Mouse (Mus musculus): ENCODE data around the gene Ppip5k2. TPM values are rescaled to one million over a fixed set of nuclear protein-coding genes. Genes with fewer than 3 reads are reported as not detected.
"Not testable (repeated sequence)": the region's sequence is repeated elsewhere in the genome, so short reads cannot be mapped to it uniquely, and the experiment has no call there.

Gene Ppip5k2
- polyA plus RNA-seq, 1 experiment from 2014 or later = 47.8 TPM

DNA sequence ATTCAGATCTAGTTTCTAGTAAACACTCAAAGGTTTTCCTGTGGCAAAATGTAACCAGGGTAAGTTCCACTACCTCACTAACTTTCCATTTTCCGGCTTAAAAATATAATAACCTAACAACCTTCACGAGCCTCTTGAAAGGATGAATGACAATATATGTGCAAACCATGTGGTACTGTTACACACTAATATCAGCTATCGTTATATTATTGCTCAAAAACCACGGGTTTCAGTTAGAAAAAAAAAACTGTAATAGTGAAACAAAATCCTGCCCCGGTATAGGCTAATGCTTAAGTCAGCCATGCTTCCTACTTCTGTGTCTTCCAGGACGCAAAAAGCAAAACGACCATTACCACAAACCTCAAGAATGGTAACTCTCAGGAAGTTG is 1.3 kb downstream of the Ppip5k2 start:
- Histone ChIP-seq H3K9me3 (ENCODE audit: control insufficient read depth, low read depth, low read length) (no peaks in the 10 kb centered on the region), H3K27me3 (ENCODE audit: control insufficient read depth, insufficient read depth, low read length) (no peaks in the 10 kb centered on the region), H3K4me3 (ENCODE audit: low read depth, low read length) (peak overlapping the region; percentile 89), H3K27ac (ENCODE audit: low read length) (peak overlapping the region; percentile 76; the same call in 1 of the 2 replicates), H3K36me3 (ENCODE audit: control insufficient read depth, insufficient read depth, low read length) (no peaks in the 10 kb centered on the region), H3K9ac (replicated peaks; ENCODE audit: low read depth, low read length) (peak overlapping the region; percentile 66), H3K4me2 (replicated peaks; ENCODE audit: low read depth, low read length) (peak overlapping the region; percentile 77), H3K4me1 (ENCODE audit: control insufficient read depth, insufficient read depth, low read length) (peaks cover 15% of the 10 kb centered on the region)
- ATAC-seq (ENCODE audit: insufficient number of reproducible peaks, insufficient read depth, low FRiP score, low read depth) = no peak
- 9% methylated on average over 7 of the region's 7 CpGs for WGBS

- ATAC-seq (ENCODE audit: insufficient number of reproducible peaks, insufficient read depth, low FRiP score, low read depth) = no peak
- H3K4me2 ChIP-seq (replicated peaks; ENCODE audit: low read depth, low read length) = peak overlapping the region; percentile 77
- H3K4me1 ChIP-seq (ENCODE audit: control insufficient read depth, insufficient read depth, low read length) = peaks cover 15% of the 10 kb centered on the region
- 63% methylated on average over 2 of the region's 2 CpGs for WGBS
- no peaks in the 10 kb centered on the region for H3K27me3 ChIP-seq (ENCODE audit: control insufficient read depth, insufficient read depth, low read length)
- H3K9ac ChIP-seq (replicated peaks; ENCODE audit: low read depth, low read length) = no peak overlapping the region
- no peaks in the 10 kb centered on the region for H3K36me3 ChIP-seq (ENCODE audit: control insufficient read depth, insufficient read depth, low read length)
- H3K9me3 ChIP-seq (ENCODE audit: control insufficient read depth, low read depth, low read length) = no peaks in the 10 kb centered on the region
- H3K4me3 ChIP-seq (ENCODE audit: low read depth, low read length) = 0 out of 2 replicates have a peak overlapping the region, but pooled peaks have one; percentile 89
- H3K27ac ChIP-seq (ENCODE audit: low read length) = no peak overlapping the region
Measured at GRCm38 (mm10) chr1:97768089-97768488, 2.1 kb downstream of the Ppip5k2 start.

DNA sequence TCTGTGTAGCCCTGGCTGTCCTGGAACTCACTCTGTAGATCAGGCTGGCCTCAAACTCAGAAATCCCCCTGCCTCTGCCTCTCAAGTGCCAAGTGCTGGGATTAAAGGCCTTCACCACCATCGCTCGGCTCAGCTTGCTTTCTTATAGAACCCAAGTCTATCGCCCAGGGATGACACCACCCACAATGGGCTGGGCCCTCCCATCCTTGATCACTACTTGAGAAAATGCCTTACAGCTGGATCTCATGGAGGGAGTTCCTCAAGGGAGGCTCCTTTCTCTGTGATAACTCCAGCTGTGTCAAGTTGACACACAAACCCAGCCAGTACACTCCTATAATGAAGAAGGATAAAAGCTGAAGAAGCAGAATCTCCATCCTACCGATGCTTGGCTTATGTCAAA is 4.5 kb downstream of the Ppip5k2 start:
- H3K27me3 ChIP-seq (ENCODE audit: control insufficient read depth, insufficient read depth, low read length); ATAC-seq (ENCODE audit: insufficient number of reproducible peaks, insufficient read depth, low FRiP score, low read depth); H3K9me3 ChIP-seq (ENCODE audit: control insufficient read depth, low read depth, low read length); H3K36me3 ChIP-seq (ENCODE audit: control insufficient read depth, insufficient read depth, low read length); H3K4me3 ChIP-seq (ENCODE audit: low read depth, low read length); H3K9ac ChIP-seq (replicated peaks; ENCODE audit: low read depth, low read length); H3K4me2 ChIP-seq (replicated peaks; ENCODE audit: low read depth, low read length); H3K27ac ChIP-seq (ENCODE audit: low read length): not testable (repeated sequence)
- WGBS = 78% methylated on average over 4 of the region's 4 CpGs
- H3K4me1 ChIP-seq (ENCODE audit: control insufficient read depth, insufficient read depth, low read length) = peaks cover 12% of the 10 kb centered on the region

DNA sequence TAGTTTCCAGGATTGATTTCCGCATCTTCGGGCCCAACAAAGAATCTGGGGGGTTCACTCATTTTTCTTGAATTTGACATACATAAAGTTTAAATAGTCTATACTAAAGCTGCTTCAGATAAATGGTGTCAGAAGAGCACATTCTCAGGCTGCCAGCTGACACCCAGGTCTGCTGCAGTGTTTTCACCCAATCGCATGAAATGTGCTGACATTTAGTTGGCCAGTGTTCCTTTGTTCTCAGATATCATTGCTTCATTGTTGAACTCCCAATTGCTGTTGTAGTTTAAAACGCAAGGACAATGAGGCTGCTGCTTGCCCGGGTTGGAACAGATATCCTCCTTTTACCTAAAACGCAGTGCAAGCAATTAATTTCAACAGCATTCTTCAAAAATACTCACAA is 8.7 kb downstream of the Ppip5k2 start:
- Histone ChIP-seq H3K27ac (ENCODE audit: low read length) (no peak overlapping the region), H3K9me3 (ENCODE audit: control insufficient read depth, low read depth, low read length) (no peaks in the 10 kb centered on the region), H3K4me3 (ENCODE audit: low read depth, low read length) (no peak overlapping the region), H3K9ac (replicated peaks; ENCODE audit: low read depth, low read length) (no peak overlapping the region), H3K4me2 (replicated peaks; ENCODE audit: low read depth, low read length) (no peak overlapping the region), H3K27me3 (ENCODE audit: control insufficient read depth, insufficient read depth, low read length) (no peaks in the 10 kb centered on the region), H3K36me3 (ENCODE audit: control insufficient read depth, insufficient read depth, low read length) (peaks cover 6% of the 10 kb centered on the region; the same call in 1 of the 2 replicates), H3K4me1 (ENCODE audit: control insufficient read depth, insufficient read depth, low read length) (no peaks in the 10 kb centered on the region)
- WGBS = 84% methylated on average over 6 of the region's 6 CpGs
- no peak for ATAC-seq (ENCODE audit: insufficient number of reproducible peaks, insufficient read depth, low FRiP score, low read depth)

DNA sequence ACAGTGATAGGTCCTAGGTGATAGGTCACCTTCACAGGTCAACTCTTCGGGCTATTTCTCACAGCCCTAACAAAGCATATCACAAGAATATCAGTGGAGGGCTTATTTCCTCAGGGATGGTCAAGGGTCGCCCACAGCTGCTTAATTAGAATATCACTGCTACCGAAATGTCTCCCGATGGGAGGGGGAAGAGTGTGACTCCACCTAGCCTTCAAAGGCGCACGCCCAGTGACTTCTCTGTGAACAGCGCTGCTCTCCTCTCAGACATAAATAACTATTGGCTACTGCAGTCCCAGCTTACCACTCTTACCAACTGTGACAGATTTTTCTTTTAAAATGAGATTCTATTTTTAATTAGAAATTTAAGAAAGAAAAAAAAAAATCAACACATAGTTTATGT is 9.6 kb downstream of the Ppip5k2 start:
- H3K36me3 ChIP-seq (ENCODE audit: control insufficient read depth, insufficient read depth, low read length) = peaks cover 8% of the 10 kb centered on the region; the same call in 1 of the 2 replicates
- H3K4me1 ChIP-seq (ENCODE audit: control insufficient read depth, insufficient read depth, low read length) = no peaks in the 10 kb centered on the region
- WGBS = 54% methylated on average over 7 of the region's 7 CpGs
- no peak overlapping the region for H3K4me2 ChIP-seq (replicated peaks; ENCODE audit: low read depth, low read length)
- H3K4me3 ChIP-seq (ENCODE audit: low read depth, low read length) = no peak overlapping the region
- no peak for ATAC-seq (ENCODE audit: insufficient number of reproducible peaks, insufficient read depth, low FRiP score, low read depth)
- H3K9ac ChIP-seq (replicated peaks; ENCODE audit: low read depth, low read length) = no peak overlapping the region
- no peaks in the 10 kb centered on the region for H3K27me3 ChIP-seq (ENCODE audit: control insufficient read depth, insufficient read depth, low read length)
- no peaks in the 10 kb centered on the region for H3K9me3 ChIP-seq (ENCODE audit: control insufficient read depth, low read depth, low read length)
- H3K27ac ChIP-seq (ENCODE audit: low read length) = no peak overlapping the region

GRCm38 (mm10) chr1:97759841-97760240 is 10.4 kb downstream of the Ppip5k2 start:
- no peak overlapping the region for H3K4me3 ChIP-seq (ENCODE audit: low read depth, low read length)
- no peaks in the 10 kb centered on the region for H3K9me3 ChIP-seq (ENCODE audit: control insufficient read depth, low read depth, low read length)
- no peak overlapping the region for H3K27ac ChIP-seq (ENCODE audit: low read length)
- H3K27me3 ChIP-seq (ENCODE audit: control insufficient read depth, insufficient read depth, low read length) = no peaks in the 10 kb centered on the region
- H3K9ac ChIP-seq (replicated peaks; ENCODE audit: low read depth, low read length) = no peak overlapping the region
- no peak overlapping the region for H3K4me2 ChIP-seq (replicated peaks; ENCODE audit: low read depth, low read length)
- peaks cover 10% of the 10 kb centered on the region for H3K36me3 ChIP-seq (ENCODE audit: control insufficient read depth, insufficient read depth, low read length)
- no peak for ATAC-seq (ENCODE audit: insufficient number of reproducible peaks, insufficient read depth, low FRiP score, low read depth)
- no peaks in the 10 kb centered on the region for H3K4me1 ChIP-seq (ENCODE audit: control insufficient read depth, insufficient read depth, low read length)

DNA sequence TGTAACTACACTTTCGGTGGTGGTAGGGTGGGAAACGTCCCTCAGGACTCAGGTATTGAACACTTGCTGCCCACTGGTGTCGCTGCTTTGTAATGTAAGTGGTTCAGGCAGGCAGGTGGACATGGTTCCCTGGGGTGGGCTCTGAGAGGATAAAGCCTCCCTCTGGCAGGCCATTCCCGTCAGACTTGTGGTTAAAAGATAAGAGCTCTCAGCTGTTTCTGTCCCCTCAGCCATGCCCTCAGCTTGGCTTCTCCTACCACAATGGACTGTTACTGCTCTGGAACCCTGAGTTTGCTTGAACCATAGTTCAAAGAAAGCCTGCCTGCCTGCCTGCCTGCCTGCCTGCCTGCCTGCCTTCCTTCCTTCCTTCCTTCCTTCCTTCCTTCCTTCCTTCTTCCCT is 15.8 kb downstream of the Ppip5k2 start:
- Histone ChIP-seq H3K9ac (replicated peaks; ENCODE audit: low read depth, low read length) (no peak overlapping the region), H3K9me3 (ENCODE audit: control insufficient read depth, low read depth, low read length) (no peaks in the 10 kb centered on the region), H3K36me3 (ENCODE audit: control insufficient read depth, insufficient read depth, low read length) (peaks cover 21% of the 10 kb centered on the region), H3K4me2 (replicated peaks; ENCODE audit: low read depth, low read length) (no peak overlapping the region), H3K27me3 (ENCODE audit: control insufficient read depth, insufficient read depth, low read length) (no peaks in the 10 kb centered on the region), H3K4me1 (ENCODE audit: control insufficient read depth, insufficient read depth, low read length) (no peaks in the 10 kb centered on the region), H3K27ac (ENCODE audit: low read length) (no peak overlapping the region), H3K4me3 (ENCODE audit: low read depth, low read length) (no peak overlapping the region)
- ATAC-seq (ENCODE audit: insufficient number of reproducible peaks, insufficient read depth, low FRiP score, low read depth) = no peak
- WGBS = 79% methylated on average over 4 of the region's 4 CpGs

- no peak for ATAC-seq (ENCODE audit: insufficient number of reproducible peaks, insufficient read depth, low FRiP score, low read depth)
- no peaks in the 10 kb centered on the region for H3K4me1 ChIP-seq (ENCODE audit: control insufficient read depth, insufficient read depth, low read length)
- H3K4me3 ChIP-seq (ENCODE audit: low read depth, low read length) = no peak overlapping the region
- H3K36me3 ChIP-seq (ENCODE audit: control insufficient read depth, insufficient read depth, low read length) = peaks cover 27% of the 10 kb centered on the region
- no peak overlapping the region for H3K4me2 ChIP-seq (replicated peaks; ENCODE audit: low read depth, low read length)
- H3K9me3 ChIP-seq (ENCODE audit: control insufficient read depth, low read depth, low read length) = no peaks in the 10 kb centered on the region
- no peak overlapping the region for H3K9ac ChIP-seq (replicated peaks; ENCODE audit: low read depth, low read length)
- no peaks in the 10 kb centered on the region for H3K27me3 ChIP-seq (ENCODE audit: control insufficient read depth, insufficient read depth, low read length)
- no peak overlapping the region for H3K27ac ChIP-seq (ENCODE audit: low read length)
Measured at GRCm38 (mm10) chr1:97753216-97753615, 17.0 kb downstream of the Ppip5k2 start.

DNA sequence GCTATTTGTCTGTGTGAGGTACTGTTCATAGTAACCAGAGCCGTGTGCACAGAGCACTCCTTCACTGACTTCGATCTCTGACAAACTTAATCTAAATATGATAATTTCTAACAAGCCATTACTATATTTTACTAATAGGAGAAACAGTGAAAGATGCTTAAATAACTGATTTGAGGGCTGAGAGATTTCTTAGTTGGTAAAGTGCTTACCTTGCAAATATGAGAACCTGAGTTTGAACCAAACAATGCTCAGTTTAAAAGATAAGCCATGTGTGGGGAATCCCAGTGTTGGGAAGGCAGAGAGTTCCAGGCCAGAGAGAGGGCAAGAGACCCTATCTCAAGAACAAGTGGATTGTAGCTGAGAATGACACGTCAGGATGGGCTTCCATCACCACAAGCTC is 22.0 kb downstream of the Ppip5k2 start:
- no peak for ATAC-seq (ENCODE audit: insufficient number of reproducible peaks, insufficient read depth, low FRiP score, low read depth)
- Histone ChIP-seq H3K36me3 (ENCODE audit: control insufficient read depth, insufficient read depth, low read length) (peaks cover 38% of the 10 kb centered on the region), H3K4me1 (ENCODE audit: control insufficient read depth, insufficient read depth, low read length) (no peaks in the 10 kb centered on the region), H3K4me2 (replicated peaks; ENCODE audit: low read depth, low read length) (no peak overlapping the region), H3K27ac (ENCODE audit: low read length) (no peak overlapping the region), H3K9me3 (ENCODE audit: control insufficient read depth, low read depth, low read length) (no peaks in the 10 kb centered on the region), H3K4me3 (ENCODE audit: low read depth, low read length) (no peak overlapping the region), H3K27me3 (ENCODE audit: control insufficient read depth, insufficient read depth, low read length) (no peaks in the 10 kb centered on the region), H3K9ac (replicated peaks; ENCODE audit: low read depth, low read length) (no peak overlapping the region)
- WGBS = 92% methylated on average over 3 of the region's 3 CpGs
